Comparison of ENCODE assay signal across 22 mouse cellular contexts in the genomic region with DNA sequence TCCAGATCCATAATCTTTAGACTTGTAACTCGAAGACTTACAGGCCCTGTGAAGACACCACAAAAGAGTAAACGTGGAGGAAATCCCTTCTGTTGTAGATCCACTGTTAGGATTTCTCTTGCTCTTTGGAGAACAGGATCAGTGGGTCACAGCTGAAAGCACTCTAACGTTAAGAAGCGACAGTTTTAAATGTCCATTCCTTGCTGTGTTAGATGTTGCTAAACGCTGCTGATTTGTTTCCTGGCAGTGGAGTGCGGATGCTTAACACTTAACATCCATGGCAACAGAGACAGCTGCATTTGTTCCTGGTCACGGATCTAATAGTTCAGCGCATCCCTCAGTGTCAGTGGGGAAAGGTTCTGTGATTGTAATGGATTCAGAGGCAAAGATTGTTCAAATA. TPM values are rescaled to one million over a fixed set of nuclear protein-coding genes. Genes with fewer than 3 reads are reported as not detected.
DNase-seq lines count a peak whose midpoint lies in the region; ATAC-seq and TF ChIP-seq lines count a peak whose summit lies in the region.
"Had no signal": no experiment of that assay in that cellular context is flagged by ENCODE, and none has a peak within 500 bp of the region (broad histone marks: within the 10 kb centered on the region; RNA-seq: fewer than 3 reads in every experiment).

No protein-coding gene starts in this region.

- no peaks in the 10 kb centered on the region for H3K36me3 ChIP-seq in forebrain, embryonic 14.5 days (ENCODE audit: control insufficient read depth, insufficient read depth, low read length)
- no peaks in the 10 kb centered on the region for H3K36me3 ChIP-seq in forebrain, embryonic 13.5 days (ENCODE audit: poor library complexity, severe bottlenecking)
- no peaks in the 10 kb centered on the region for H3K36me3 ChIP-seq in hindbrain, embryonic 15.5 days
- no peaks in the 10 kb centered on the region for H3K36me3 ChIP-seq in hindbrain, embryonic 10.5 days
- no peaks in the 10 kb centered on the region for H3K36me3 ChIP-seq in lung, embryonic 14.5 days (ENCODE audit: insufficient read depth)
- H3K36me3 ChIP-seq: embryonic facial prominence, embryonic 12.5 days; forebrain, embryonic 12.5 days; heart, embryonic 13.5 days had no signal

- DNase-seq in forebrain, embryonic 14.5 days (ENCODE audit: low spot score): peak; percentile 13
- no peak for DNase-seq in hindbrain, embryonic 10.5 days (ENCODE audit: low spot score)
- peak; percentile 25 for DNase-seq in lung, embryonic 14.5 days
- DNase-seq in lung, postnatal 25 days (ENCODE audit: low spot score): no peak
- DNase-seq in urinary bladder, postnatal 10 days (ENCODE audit: low spot score): no peak
- DNase-seq: adrenal gland, postnatal 14 days; cerebellum, adult 18-20 months; cerebellum, adult 9-11 months; cerebellum, postnatal 36 days; gastrocnemius, adult 2 months; gastrocnemius, postnatal 25 days; heart, postnatal 4 days had no signal

- no peak overlapping the region for H3K27ac ChIP-seq in forebrain, embryonic 14.5 days (ENCODE audit: low read depth, low read length)
- no peak overlapping the region for H3K27ac ChIP-seq in forebrain, embryonic 13.5 days
- H3K27ac ChIP-seq in hindbrain, embryonic 15.5 days (replicated peaks): peak overlapping the region; percentile 1; the same call in 1 of the 2 replicates
- no peak overlapping the region for H3K27ac ChIP-seq in hindbrain, embryonic 10.5 days
- H3K27ac ChIP-seq in lung, embryonic 14.5 days (ENCODE audit: low read depth): no peak overlapping the region
- H3K27ac ChIP-seq: embryonic facial prominence, embryonic 12.5 days; gastrocnemius, adult 2 months; heart, embryonic 13.5 days had no signal

- TF ChIP-seq CTCF in lung, embryonic 14.5 days (IDR thresholded peaks at IDR 0.05; ENCODE audit: low read depth): no peak

- H3K4me2 ChIP-seq in forebrain, embryonic 14.5 days (ENCODE audit: low read length): no peak overlapping the region
- no peak overlapping the region for H3K4me2 ChIP-seq in forebrain, embryonic 13.5 days
- no peak overlapping the region for H3K4me2 ChIP-seq in hindbrain, embryonic 15.5 days
- H3K4me2 ChIP-seq in lung, embryonic 14.5 days: no peak overlapping the region
- H3K4me2 ChIP-seq: embryonic facial prominence, embryonic 12.5 days; forebrain, embryonic 12.5 days; heart, embryonic 13.5 days had no signal

- 71% methylated on average over 8 of the region's 8 CpGs for WGBS in forebrain, embryonic 14.5 days
- 71% methylated on average over 8 of the region's 8 CpGs for WGBS in forebrain, embryonic 13.5 days
- 34% methylated on average over 8 of the region's 8 CpGs for WGBS in hindbrain, embryonic 15.5 days
- 63% methylated on average over 8 of the region's 8 CpGs for WGBS in hindbrain, embryonic 10.5 days
- WGBS in lung, embryonic 14.5 days: 39% methylated on average over 8 of the region's 8 CpGs

- ATAC-seq in forebrain, embryonic 14.5 days: no peak
- ATAC-seq in forebrain, embryonic 13.5 days: no peak
- no peak for ATAC-seq in hindbrain, embryonic 15.5 days (ENCODE audit: low FRiP score, low read depth)
- no peak for ATAC-seq in lung, embryonic 14.5 days (ENCODE audit: insufficient read depth)
- ATAC-seq: activated CD4-positive, CD25-positive, alpha-beta regulatory T cell, adult 4 months; inflammation-experienced regulatory T-cells, adult 6 months; intestine, postnatal 0 days; Patski had no signal

- no peaks in the 10 kb centered on the region for H3K9me3 ChIP-seq in forebrain, embryonic 14.5 days (replicated peaks; ENCODE audit: control insufficient read depth, low read length)
- no peaks in the 10 kb centered on the region for H3K9me3 ChIP-seq in forebrain, embryonic 13.5 days (replicated peaks)
- H3K9me3 ChIP-seq in hindbrain, embryonic 15.5 days: no peaks in the 10 kb centered on the region
- no peaks in the 10 kb centered on the region for H3K9me3 ChIP-seq in hindbrain, embryonic 10.5 days
- no peaks in the 10 kb centered on the region for H3K9me3 ChIP-seq in lung, embryonic 14.5 days (ENCODE audit: low read depth, low read length)
- H3K9me3 ChIP-seq: embryonic facial prominence, embryonic 12.5 days; forebrain, embryonic 12.5 days; heart, embryonic 13.5 days had no signal

- H3K4me3 ChIP-seq in forebrain, embryonic 14.5 days (ENCODE audit: low read depth, low read length): no peak overlapping the region
- no peak overlapping the region for H3K4me3 ChIP-seq in forebrain, embryonic 13.5 days
- H3K4me3 ChIP-seq in hindbrain, embryonic 15.5 days: no peak overlapping the region
- no peak overlapping the region for H3K4me3 ChIP-seq in hindbrain, embryonic 10.5 days
- no peak overlapping the region for H3K4me3 ChIP-seq in lung, embryonic 14.5 days (ENCODE audit: low read depth, low read length)
- H3K4me3 ChIP-seq: embryonic facial prominence, embryonic 12.5 days; forebrain, embryonic 12.5 days; gastrocnemius, adult 2 months; heart, embryonic 13.5 days had no signal

- no peaks in the 10 kb centered on the region for H3K27me3 ChIP-seq in forebrain, embryonic 14.5 days (replicated peaks; ENCODE audit: control insufficient read depth, insufficient read depth, low read length)
- H3K27me3 ChIP-seq in forebrain, embryonic 13.5 days: no peaks in the 10 kb centered on the region
- H3K27me3 ChIP-seq in hindbrain, embryonic 15.5 days: no peaks in the 10 kb centered on the region
- no peaks in the 10 kb centered on the region for H3K27me3 ChIP-seq in hindbrain, embryonic 10.5 days (ENCODE audit: insufficient read depth, poor library complexity, severe bottlenecking)
- H3K27me3 ChIP-seq in lung, embryonic 14.5 days (ENCODE audit: insufficient read depth, low read length): no peaks in the 10 kb centered on the region
- H3K27me3 ChIP-seq: embryonic facial prominence, embryonic 12.5 days; forebrain, embryonic 12.5 days had no signal

- H3K4me1 ChIP-seq in forebrain, embryonic 14.5 days (ENCODE audit: control insufficient read depth, insufficient read depth, low read length): no peaks in the 10 kb centered on the region
- H3K4me1 ChIP-seq in forebrain, embryonic 13.5 days: peaks cover 4% of the 10 kb centered on the region; the same call in 1 of the 2 replicates
- peaks cover 6% of the 10 kb centered on the region; the same call in 1 of the 2 replicates for H3K4me1 ChIP-seq in hindbrain, embryonic 15.5 days (replicated peaks)
- H3K4me1 ChIP-seq in hindbrain, embryonic 10.5 days (replicated peaks): no peaks in the 10 kb centered on the region
- H3K4me1 ChIP-seq in lung, embryonic 14.5 days (ENCODE audit: insufficient read depth): no peaks in the 10 kb centered on the region
- H3K4me1 ChIP-seq: embryonic facial prominence, embryonic 12.5 days; forebrain, embryonic 12.5 days had no signal

- no peak overlapping the region for H3K9ac ChIP-seq in forebrain, embryonic 14.5 days (ENCODE audit: low read length)
- H3K9ac ChIP-seq in forebrain, embryonic 13.5 days: no peak overlapping the region; the same call in 1 of the 2 replicates
- H3K9ac ChIP-seq in hindbrain, embryonic 15.5 days: no peak overlapping the region
- H3K9ac ChIP-seq in lung, embryonic 14.5 days: no peak overlapping the region
- H3K9ac ChIP-seq: embryonic facial prominence, embryonic 12.5 days; forebrain, embryonic 12.5 days; heart, embryonic 13.5 days had no signal

RNA-seq across cellular contexts. Expression of gene Krt25, which starts 6.2 kb away (rescaled TPM):
- 0.14 TPM in 1 of 2 replicates, not detected in the other for polyA plus RNA-seq in forebrain, embryonic 14.5 days (2014; fragmentation: Nextera tagmentation; extraction: Ambion mirVana)
- polyA plus RNA-seq in forebrain, embryonic 13.5 days (2015; fragmentation: Nextera tagmentation; extraction: Ambion mirVana): not detected in 2 replicates
- polyA plus RNA-seq in hindbrain, embryonic 15.5 days (2015; fragmentation: Nextera tagmentation; extraction: Ambion mirVana): 0.81 and 0.96 TPM in 2 replicates
- polyA plus RNA-seq in hindbrain, embryonic 10.5 days (2016; fragmentation: Nextera tagmentation; extraction: Ambion mirVana): 0.07 TPM in 1 of 2 replicates, not detected in the other
- not detected in 2 replicates for polyA plus RNA-seq in lung, embryonic 14.5 days (2014; fragmentation: Nextera tagmentation; extraction: Ambion mirVana)
- polyA plus RNA-seq: activated CD4-positive, CD25-positive, alpha-beta regulatory T cell, adult 4 months; embryonic facial prominence, embryonic 12.5 days; heart, embryonic 13.5 days; inflammation-experienced regulatory T-cells, adult 6 months; Patski had no signal

RNA-seq across cellular contexts. Expression of gene Krt26, which starts 21.2 kb away (rescaled TPM):
- polyA plus RNA-seq in forebrain, embryonic 14.5 days (2014; fragmentation: Nextera tagmentation; extraction: Ambion mirVana): not detected in 2 replicates
- 0.09 TPM in 1 of 2 replicates, not detected in the other for polyA plus RNA-seq in forebrain, embryonic 13.5 days (2015; fragmentation: Nextera tagmentation; extraction: Ambion mirVana)
- polyA plus RNA-seq in hindbrain, embryonic 15.5 days (2015; fragmentation: Nextera tagmentation; extraction: Ambion mirVana): 0.25 and 0.26 TPM in 2 replicates
- 0.12 and 0.43 TPM in 2 replicates for polyA plus RNA-seq in hindbrain, embryonic 10.5 days (2016; fragmentation: Nextera tagmentation; extraction: Ambion mirVana)
- polyA plus RNA-seq in lung, embryonic 14.5 days (2014; fragmentation: Nextera tagmentation; extraction: Ambion mirVana): not detected in 2 replicates
- polyA plus RNA-seq: activated CD4-positive, CD25-positive, alpha-beta regulatory T cell, adult 4 months; embryonic facial prominence, embryonic 12.5 days; forebrain, embryonic 12.5 days; heart, embryonic 13.5 days; heart, postnatal 0 days; inflammation-experienced regulatory T-cells, adult 6 months; intestine, postnatal 0 days; Patski had no signal

RNA-seq across cellular contexts. Expression of gene Krt24, which starts 31.5 kb away (rescaled TPM):
- not detected in 2 replicates for polyA plus RNA-seq in forebrain, embryonic 14.5 days (2014; fragmentation: Nextera tagmentation; extraction: Ambion mirVana)
- not detected in 2 replicates for polyA plus RNA-seq in forebrain, embryonic 13.5 days (2015; fragmentation: Nextera tagmentation; extraction: Ambion mirVana)
- polyA plus RNA-seq in hindbrain, embryonic 15.5 days (2015; fragmentation: Nextera tagmentation; extraction: Ambion mirVana): 0.13 TPM in 1 of 2 replicates, not detected in the other
- not detected in 2 replicates for polyA plus RNA-seq in hindbrain, embryonic 10.5 days (2016; fragmentation: Nextera tagmentation; extraction: Ambion mirVana)
- polyA plus RNA-seq in lung, embryonic 14.5 days (2014; fragmentation: Nextera tagmentation; extraction: Ambion mirVana): not detected in 2 replicates
- polyA plus RNA-seq: activated CD4-positive, CD25-positive, alpha-beta regulatory T cell, adult 4 months; forebrain, embryonic 12.5 days; heart, embryonic 13.5 days; heart, postnatal 0 days; inflammation-experienced regulatory T-cells, adult 6 months; Patski had no signal

RNA-seq across cellular contexts. Expression of gene Krt27, which starts 34.4 kb away (rescaled TPM):
- polyA plus RNA-seq in forebrain, embryonic 14.5 days (2014; fragmentation: Nextera tagmentation; extraction: Ambion mirVana): not detected in 2 replicates
- not detected in 2 replicates for polyA plus RNA-seq in forebrain, embryonic 13.5 days (2015; fragmentation: Nextera tagmentation; extraction: Ambion mirVana)
- polyA plus RNA-seq in hindbrain, embryonic 15.5 days (2015; fragmentation: Nextera tagmentation; extraction: Ambion mirVana): 0.16 TPM in 1 of 2 replicates, not detected in the other
- polyA plus RNA-seq in hindbrain, embryonic 10.5 days (2016; fragmentation: Nextera tagmentation; extraction: Ambion mirVana): not detected in 2 replicates
- polyA plus RNA-seq in lung, embryonic 14.5 days (2014; fragmentation: Nextera tagmentation; extraction: Ambion mirVana): not detected in 2 replicates
- polyA plus RNA-seq: embryonic facial prominence, embryonic 12.5 days; forebrain, embryonic 12.5 days; heart, embryonic 13.5 days; heart, postnatal 0 days; inflammation-experienced regulatory T-cells, adult 6 months; intestine, postnatal 0 days; Patski had no signal

RNA-seq across cellular contexts. Expression of gene Krt28, which starts 58.2 kb away (rescaled TPM):
- 0.17 and 0.34 TPM in 2 replicates for polyA plus RNA-seq in forebrain, embryonic 14.5 days (2014; fragmentation: Nextera tagmentation; extraction: Ambion mirVana)
- polyA plus RNA-seq in forebrain, embryonic 13.5 days (2015; fragmentation: Nextera tagmentation; extraction: Ambion mirVana): 0.17 and 0.21 TPM in 2 replicates
- 0.54 and 0.65 TPM in 2 replicates for polyA plus RNA-seq in hindbrain, embryonic 15.5 days (2015; fragmentation: Nextera tagmentation; extraction: Ambion mirVana)
- 0.25 and 0.26 TPM in 2 replicates for polyA plus RNA-seq in hindbrain, embryonic 10.5 days (2016; fragmentation: Nextera tagmentation; extraction: Ambion mirVana)
- 0.29 TPM in 1 of 2 replicates, not detected in the other for polyA plus RNA-seq in lung, embryonic 14.5 days (2014; fragmentation: Nextera tagmentation; extraction: Ambion mirVana)
- polyA plus RNA-seq: activated CD4-positive, CD25-positive, alpha-beta regulatory T cell, adult 4 months; heart, embryonic 13.5 days; inflammation-experienced regulatory T-cells, adult 6 months; intestine, postnatal 0 days; Patski had no signal

Comparison
In these comparisons a context has a peak if more than half of its experiments do, and no peak if none do; other contexts are left out.
1. DNase-seq: peak in forebrain, embryonic 14.5 days (single experiment) and lung, embryonic 14.5 days (single experiment); none in hindbrain, embryonic 10.5 days (single experiment), lung, postnatal 25 days (single experiment) and urinary bladder, postnatal 10 days (single experiment).